Mouse (Mus musculus): ENCODE measurements at regions not wholly inside any gene's neighbourhood (a gene's known extent, or its start where the extent isn't known, plus 50 kb on each side); places are given as distances from the start of the nearest gene placed in this dataset.

GRCm38 (mm10) chr13:44231403-44231802, 446.8 kb downstream of the Cd83 start:
- DNase-seq (ENCODE audit: low read depth in 2 of 2, low spot score in 2 of 2) = no peak

GRCm38 (mm10) chr13:44231868-44232715, 447.5 kb downstream of the Cd83 start:
- no peak for DNase-seq (ENCODE audit: low read depth in 2 of 2, low spot score in 2 of 2)

GRCm38 (mm10) chr13:44232716-44233051, 448.1 kb downstream of the Cd83 start:
- DNase-seq (ENCODE audit: low read depth in 2 of 2, low spot score in 2 of 2) = no peak

GRCm38 (mm10) chr13:44234241-44234640, 449.7 kb downstream of the Cd83 start:
- no peak for DNase-seq (ENCODE audit: low read depth in 2 of 2, low spot score in 2 of 2)

- no peak for DNase-seq (ENCODE audit: low read depth in 2 of 2, low spot score in 2 of 2)
Measured at GRCm38 (mm10) chr13:44235236-44235635, 450.7 kb downstream of the Cd83 start.

GRCm38 (mm10) chr13:44235941-44236340, 451.4 kb downstream of the Cd83 start:
- DNase-seq (ENCODE audit: low read depth in 2 of 2, low spot score in 2 of 2) = no peak

- DNase-seq (ENCODE audit: low read depth in 2 of 2, low spot score in 2 of 2) = no peak
Measured at GRCm38 (mm10) chr13:44238308-44238707, 453.7 kb downstream of the Cd83 start.

- no peak for DNase-seq (ENCODE audit: low read depth in 2 of 2, low spot score in 2 of 2)
Measured at GRCm38 (mm10) chr13:44243211-44243610, 458.6 kb downstream of the Cd83 start.

- no peak for DNase-seq (ENCODE audit: low read depth in 2 of 2, low spot score in 2 of 2)
Measured at GRCm38 (mm10) chr13:44246714-44247251, 462.2 kb downstream of the Cd83 start.

- no peak for DNase-seq (ENCODE audit: low read depth in 2 of 2, low spot score in 2 of 2)
Measured at GRCm38 (mm10) chr13:44247861-44248260, 463.3 kb downstream of the Cd83 start.

- DNase-seq (ENCODE audit: low read depth in 2 of 2, low spot score in 2 of 2) = no peak
Measured at GRCm38 (mm10) chr13:44248401-44248800, 463.8 kb downstream of the Cd83 start.

GRCm38 (mm10) chr13:44249119-44249518, 464.5 kb downstream of the Cd83 start:
- no peak for DNase-seq (ENCODE audit: low read depth in 2 of 2, low spot score in 2 of 2)

GRCm38 (mm10) chr13:44250474-44251201, 466.1 kb downstream of the Cd83 start:
- no peak for DNase-seq (ENCODE audit: low read depth in 2 of 2, low spot score in 2 of 2)

GRCm38 (mm10) chr13:44251503-44251902, 466.9 kb downstream of the Cd83 start:
- no peak for DNase-seq (ENCODE audit: low read depth in 2 of 2, low spot score in 2 of 2)

- DNase-seq (ENCODE audit: low read depth in 2 of 2, low spot score in 2 of 2) = no peak
Measured at GRCm38 (mm10) chr13:44252496-44252895, 467.9 kb downstream of the Cd83 start.

- no peak for DNase-seq (ENCODE audit: low read depth in 2 of 2, low spot score in 2 of 2)
Measured at GRCm38 (mm10) chr13:44258422-44258821, 470.9 kb upstream of the Jarid2 start.

- no peak for DNase-seq (ENCODE audit: low read depth in 2 of 2, low spot score in 2 of 2)
Measured at GRCm38 (mm10) chr13:44260039-44260438, 469.2 kb upstream of the Jarid2 start.

- no peak for DNase-seq (ENCODE audit: low read depth in 2 of 2, low spot score in 2 of 2)
Measured at GRCm38 (mm10) chr13:44260637-44261333, 468.5 kb upstream of the Jarid2 start.

- DNase-seq (ENCODE audit: low read depth in 2 of 2, low spot score in 2 of 2) = no peak
Measured at GRCm38 (mm10) chr13:44272746-44273524, 456.3 kb upstream of the Jarid2 start.

- no peak for DNase-seq (ENCODE audit: low read depth in 2 of 2, low spot score in 2 of 2)
Measured at GRCm38 (mm10) chr13:44277952-44278351, 451.3 kb upstream of the Jarid2 start.

- DNase-seq (ENCODE audit: low read depth in 2 of 2, low spot score in 2 of 2) = no peak
Measured at GRCm38 (mm10) chr13:44279036-44279435, 450.2 kb upstream of the Jarid2 start.
